Mouse (Mus musculus): ENCODE data around the gene Eps8l1.
"Not testable (repeated sequence)": the region's sequence is repeated elsewhere in the genome, so short reads cannot be mapped to it uniquely, and the experiment has no call there.

Gene Eps8l1

GRCm38 (mm10) chr7:4460576-4461434, at the start of gene Eps8l1:
TSS of gene Eps8l1 (plus strand) at chr7:4460674.
- DNase-seq (ENCODE audit: low read depth) = no peak

- DNase-seq (ENCODE audit: low read depth) = not testable (repeated sequence)
These were observed 48.1 kb upstream of the Eps8l1 start for GRCm38 (mm10) chr7:4412406-4412805.

DNA sequence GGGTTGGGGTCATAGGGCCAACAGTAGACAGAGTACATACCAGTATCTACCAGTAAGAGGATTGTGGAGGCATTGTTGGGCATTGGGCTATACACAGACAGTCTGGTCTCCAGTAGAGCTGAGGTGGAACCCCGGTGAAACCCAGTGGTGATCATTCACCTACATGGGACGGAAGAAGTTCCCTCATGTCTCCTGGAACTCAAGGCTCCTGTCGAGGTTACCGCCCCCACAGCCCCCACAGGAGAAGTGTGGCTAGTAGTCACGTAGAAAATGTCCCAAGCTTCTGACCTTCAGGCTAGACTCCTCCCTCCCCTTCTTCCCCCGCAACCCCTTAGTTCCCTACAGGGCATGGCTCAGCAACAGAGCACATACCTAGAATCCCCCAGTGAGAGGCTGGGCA, 40.8 kb upstream of the Eps8l1 start:
- DNase-seq (ENCODE audit: low read depth) = no peak

DNA sequence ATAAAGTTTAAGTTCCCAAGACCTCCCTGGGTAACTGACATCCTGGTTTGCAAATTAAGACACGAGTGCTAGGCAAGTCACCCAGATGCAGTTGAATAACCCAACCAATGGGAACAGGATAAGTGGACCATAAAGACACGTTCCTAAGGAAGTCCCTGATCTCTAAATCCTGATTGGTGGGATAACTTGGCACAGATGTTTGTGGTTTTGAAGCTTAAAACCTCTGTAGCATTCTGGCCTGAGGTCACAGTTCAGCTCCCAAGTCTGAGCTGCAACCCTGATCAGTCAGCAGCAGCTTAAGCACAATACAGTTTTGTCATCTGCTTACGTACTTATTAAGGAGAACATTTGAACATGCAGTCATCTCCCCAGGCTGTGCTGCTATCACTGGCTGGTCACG, 40.2 kb upstream of the Eps8l1 start:
- no peak for DNase-seq (ENCODE audit: low read depth)

- peak; percentile 80 for DNase-seq (ENCODE audit: low read depth)
These were observed 33.1 kb upstream of the Eps8l1 start for GRCm38 (mm10) chr7:4427161-4427912.

GRCm38 (mm10) chr7:4430246-4430844, 30.1 kb upstream of the Eps8l1 start:
- no peak for DNase-seq (ENCODE audit: low read depth)

DNA sequence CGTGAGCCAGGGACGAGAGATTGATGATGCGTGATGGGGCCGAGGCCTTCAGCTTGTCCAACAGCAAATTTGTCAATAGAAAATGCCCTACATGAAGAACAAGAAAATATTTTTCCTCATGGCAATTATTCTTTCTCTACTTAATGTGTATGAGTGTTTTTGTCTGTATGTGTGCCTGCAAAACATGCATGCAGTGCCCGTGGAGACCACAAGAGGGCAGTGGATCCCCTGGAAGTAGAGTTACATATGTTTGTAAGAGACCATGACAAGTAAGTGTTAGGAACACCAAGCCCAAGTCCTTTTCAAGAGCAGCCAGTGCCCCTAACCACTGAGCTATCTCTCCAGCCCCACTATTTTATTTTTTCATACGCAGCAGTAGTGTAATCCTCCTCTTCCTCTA, 28.9 kb upstream of the Eps8l1 start:
- peak; percentile 46 for DNase-seq (ENCODE audit: low read depth)

- no peak for DNase-seq (ENCODE audit: low read depth)
These were observed 28.4 kb upstream of the Eps8l1 start for GRCm38 (mm10) chr7:4432026-4432425.

GRCm38 (mm10) chr7:4437721-4438120, 22.8 kb upstream of the Eps8l1 start:
- DNase-seq (ENCODE audit: low read depth) = no peak

DNA sequence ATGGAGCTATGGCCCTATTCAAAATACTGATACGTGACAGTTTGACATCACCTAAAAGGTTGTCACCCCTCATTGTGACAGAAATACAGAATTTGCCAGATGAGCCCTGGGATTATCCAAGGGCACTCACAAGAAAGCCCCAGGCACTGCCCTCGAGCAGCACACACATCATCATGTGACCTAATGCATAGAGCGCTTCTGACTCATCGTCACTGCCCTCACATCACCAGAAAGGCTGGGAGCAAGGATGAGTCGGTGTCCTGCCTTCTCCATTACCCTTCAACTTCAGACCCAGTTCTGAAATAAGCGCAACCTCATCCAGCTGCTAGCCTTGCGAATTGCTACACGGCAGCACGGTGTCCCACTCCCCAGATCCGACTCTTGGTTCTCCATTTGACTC, 19.9 kb upstream of the Eps8l1 start:
- no peak for DNase-seq (ENCODE audit: low read depth)

- peak; percentile 76 for DNase-seq (ENCODE audit: low read depth)
These were observed 15.2 kb upstream of the Eps8l1 start, which contains the start of gene Rdh13 for GRCm38 (mm10) chr7:4445216-4445791. TSS of gene Rdh13 (minus strand) at chr7:4445649.

- no peak for DNase-seq (ENCODE audit: low read depth)
These were observed 13.3 kb upstream of the Eps8l1 start for GRCm38 (mm10) chr7:4447138-4447537.

DNA sequence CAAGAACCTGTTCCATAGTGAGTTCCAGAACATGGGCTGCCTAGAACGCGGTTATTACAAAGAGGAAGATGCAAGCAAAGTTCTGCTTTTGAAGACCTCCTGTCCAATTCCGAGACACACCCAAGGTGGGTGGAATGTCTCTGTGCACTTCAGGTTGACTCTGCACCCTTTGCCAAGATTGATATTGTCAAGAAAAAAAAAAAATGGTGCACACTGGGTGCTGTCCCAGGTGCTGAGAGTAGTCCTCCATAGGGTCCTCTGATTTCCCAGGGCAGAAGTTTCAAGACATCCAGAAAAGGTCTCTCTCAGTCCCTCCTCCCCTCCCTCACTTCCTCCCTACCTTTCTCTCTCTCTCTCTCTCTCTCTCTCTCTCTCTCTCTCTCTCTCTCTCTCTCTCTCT, 12.0 kb upstream of the Eps8l1 start:
- DNase-seq (ENCODE audit: low read depth) = no peak

GRCm38 (mm10) chr7:4449211-4449610, 11.3 kb upstream of the Eps8l1 start:
- no peak for DNase-seq (ENCODE audit: low read depth)

- DNase-seq (ENCODE audit: low read depth) = no peak
These were observed 7.8 kb upstream of the Eps8l1 start for GRCm38 (mm10) chr7:4452644-4453043.

- DNase-seq (ENCODE audit: low read depth) = no peak
These were observed 3.8 kb downstream of the Eps8l1 start for GRCm38 (mm10) chr7:4464194-4464824.

GRCm38 (mm10) chr7:4467801-4468200, 7.3 kb downstream of the Eps8l1 start:
- DNase-seq (ENCODE audit: low read depth) = no peak

DNA sequence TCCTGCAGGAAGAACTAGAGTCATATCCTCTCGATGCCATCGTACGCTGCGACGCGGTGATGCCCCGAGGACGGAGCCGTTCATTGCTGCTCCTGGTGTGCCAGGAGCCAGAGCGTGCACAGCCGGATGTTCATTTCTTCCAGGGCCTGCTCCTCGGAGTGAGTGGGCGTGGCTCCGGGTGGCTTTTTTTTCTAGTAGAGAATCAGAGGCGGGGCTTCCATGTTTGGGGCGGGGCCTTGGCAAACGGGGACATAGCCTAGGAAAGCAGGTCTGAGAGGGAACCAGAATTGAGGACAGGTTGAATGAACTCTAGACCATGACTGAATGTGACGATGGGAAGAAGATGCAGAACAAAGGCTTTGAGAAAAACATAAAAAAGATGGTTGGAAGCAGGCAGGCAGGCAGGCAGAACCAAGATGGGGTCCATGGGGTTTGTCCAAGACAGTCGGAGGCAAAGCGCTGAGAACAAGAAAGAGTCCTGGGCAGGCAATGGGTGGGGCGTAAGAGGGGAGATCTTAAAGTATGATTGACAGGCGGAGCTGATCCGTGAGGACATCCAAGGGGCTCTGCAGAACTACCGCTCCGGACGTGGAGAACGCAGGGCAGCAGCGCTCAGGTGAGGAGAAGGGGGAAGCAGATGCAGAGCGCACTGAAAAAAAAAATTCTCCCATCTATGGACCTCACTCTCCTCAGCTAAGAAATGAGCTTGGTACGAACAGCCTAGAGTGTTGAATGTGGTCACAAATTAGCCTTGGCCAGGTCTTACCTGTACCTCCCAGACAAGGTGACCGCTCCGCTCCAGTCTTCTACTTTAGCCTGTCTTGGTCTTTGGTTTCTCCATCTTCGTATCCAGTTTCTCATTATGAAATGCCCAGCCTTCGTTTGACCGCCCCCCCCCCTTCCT, 10.1 kb downstream of the Eps8l1 start:
- no peak for DNase-seq (ENCODE audit: low read depth)

- peak; percentile 44 for DNase-seq (ENCODE audit: low read depth)
These were observed 10.7 kb downstream of the Eps8l1 start for GRCm38 (mm10) chr7:4471179-4471555.

DNA sequence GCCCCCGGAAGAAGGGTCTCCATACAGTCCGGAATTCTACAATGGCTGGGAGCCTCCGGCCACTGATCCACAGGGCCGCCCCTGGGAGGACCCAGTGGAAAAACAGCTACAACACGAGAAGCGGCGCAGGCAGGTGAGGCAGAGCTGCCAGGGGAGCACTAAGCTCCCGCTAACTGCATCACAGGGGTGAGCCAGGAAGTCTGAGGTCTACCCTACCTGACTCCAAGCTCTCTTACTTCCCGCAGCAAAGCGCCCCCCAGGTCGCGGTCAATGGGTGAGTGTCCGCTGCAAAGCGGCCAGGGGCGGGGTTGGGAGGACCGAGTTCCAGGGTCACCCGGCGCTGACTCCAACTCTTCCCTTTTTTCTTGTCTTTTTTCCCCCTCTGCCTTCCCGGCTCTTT, 13.5 kb downstream of the Eps8l1 start:
- DNase-seq (ENCODE audit: low read depth) = no peak
